Mouse (Mus musculus) lung, embryonic 14.5 days (tissue): ENCODE measurements around the gene Bcl6b. TPM values are rescaled to one million over a fixed set of nuclear protein-coding genes. Genes with fewer than 3 reads are reported as not detected.

Source experiments
- ATAC-seq: fragments of 200-750 bp; cut with Nextera tagmentation; 2 replicates; pipeline ENCODE4 v1.8.0; 2017; ENCODE audit warnings: mild to moderate bottlenecking, moderate TSS enrichment, moderate library complexity; ENCODE audit not compliant: insufficient read depth
- DNase-seq: peaks from one replicate; pipeline ENCODE4 v3.0.0-alpha.2; 2015
- H3K27ac ChIP-seq: fragments of 300-500 bp; sonication (generic); 2 replicates; pipeline ENCODE4 v1.5.1; 2014; ENCODE audit warnings: low read depth, mild to moderate bottlenecking, moderate library complexity
- H3K27me3 ChIP-seq: fragments of 300-500 bp; sonication (generic); 2 replicates; pipeline ENCODE4 v1.6.1; 2014; ENCODE audit warnings: low read length, control low read depth; ENCODE audit not compliant: insufficient read depth
- H3K36me3 ChIP-seq: fragments of 300-500 bp; sonication (generic); 2 replicates; pipeline ENCODE4 v1.6.1; 2014; ENCODE audit warnings: control low read depth; ENCODE audit not compliant: insufficient read depth
- H3K4me1 ChIP-seq: fragments of 300-500 bp; sonication (generic); 2 replicates; pipeline ENCODE4 v1.6.1; 2014; ENCODE audit warnings: antibody characterized with exemption, control low read depth; ENCODE audit not compliant: insufficient read depth
- H3K4me2 ChIP-seq: fragments of 300-500 bp; sonication (generic); 2 replicates; pipeline ENCODE4 v1.6.1; 2014; ENCODE audit warnings: mild to moderate bottlenecking
- H3K4me3 ChIP-seq: fragments of 300-500 bp; sonication (generic); 2 replicates; pipeline ENCODE4 v1.5.1; 2014; ENCODE audit warnings: low read depth, low read length
- H3K9ac ChIP-seq: fragments of 300-500 bp; sonication (generic); 2 replicates; pipeline ENCODE4 v1.6.1; 2014
- H3K9me3 ChIP-seq: fragments of 300-500 bp; sonication (generic); 2 replicates; pipeline ENCODE4 v1.6.1; 2016; ENCODE audit warnings: low read depth, low read length, control low read depth
- CTCF ChIP-seq: IDR thresholded peaks from 2 replicates; pipeline ENCODE4 v1.5.1; 2016; ENCODE audit warnings: antibody characterized with exemption, low read depth
- WGBS: fragments of 180-500 bp; shearing (Covaris S2); extraction: QIAGEN DNeasy Blood & Tissue Kit; methylation state at CpG from one replicate; pipeline ENCODE4 v1.1.7; 2014; 5-methylcytosine and 5-hydroxymethylcytosine counted together
- polyA plus RNA-seq: library from polyadenylated mRNA; unstranded; fragments of >200 nt; fragmentation: Nextera tagmentation; extraction: Ambion mirVana; gene quantifications from 2 replicates; pipeline ENCODE4 v1.2.1, GENCODE M21; 2014

Bcl6b gene
- polyA plus RNA-seq, 1 experiment from 2014 or later: 30.9 TPM

GRCm38 (mm10) chr11:70218741-70219470, 10.7 kb downstream of the Bcl6b start:
- Histone ChIP-seq H3K9ac (no peak overlapping the region), H3K36me3 (no peaks in the 10 kb centered on the region), H3K27ac (no peak overlapping the region), H3K4me1 (peaks cover 13% of the 10 kb centered on the region; the same call in 1 of the 2 replicates), H3K9me3 (no peaks in the 10 kb centered on the region), H3K4me3 (no peak overlapping the region), H3K27me3 (peaks cover 29% of the 10 kb centered on the region), H3K4me2 (no peak overlapping the region; the same call in 1 of the 2 replicates)
- WGBS: 89% methylated on average over 15 of the region's 15 CpGs
- TF ChIP-seq CTCF: no peak
- ATAC-seq: no peak
- DNase-seq: no peak

GRCm38 (mm10) chr11:70218039-70218438, 11.6 kb downstream of the Bcl6b start:
- WGBS: 69% methylated on average over 4 of the region's 4 CpGs
- Histone ChIP-seq H3K9ac (no peak overlapping the region), H3K36me3 (no peaks in the 10 kb centered on the region), H3K4me1 (peaks cover 15% of the 10 kb centered on the region; the same call in 1 of the 2 replicates), H3K4me2 (no peak overlapping the region), H3K9me3 (no peaks in the 10 kb centered on the region), H3K27ac (no peak overlapping the region), H3K27me3 (peaks cover 36% of the 10 kb centered on the region), H3K4me3 (no peak overlapping the region)
- ATAC-seq (no peak), DNase-seq (no peak)
- no peak for TF ChIP-seq CTCF

GRCm38 (mm10) chr11:70216103-70216502, 13.5 kb downstream of the Bcl6b start:
- Histone ChIP-seq H3K9me3 (no peaks in the 10 kb centered on the region), H3K4me2 (no peak overlapping the region), H3K27ac (no peak overlapping the region), H3K36me3 (no peaks in the 10 kb centered on the region), H3K4me3 (no peak overlapping the region), H3K4me1 (0 out of 2 replicates have a peak, but pooled peaks cover 8% of the 10 kb centered on the region), H3K9ac (no peak overlapping the region), H3K27me3 (peaks cover 36% of the 10 kb centered on the region)
- TF ChIP-seq CTCF: no peak
- ATAC-seq: no peak
- no peak for DNase-seq
- 66% methylated on average over 3 of the region's 3 CpGs for WGBS

GRCm38 (mm10) chr11:70215301-70215700, 14.3 kb downstream of the Bcl6b start:
- Histone ChIP-seq H3K27ac (no peak overlapping the region), H3K9ac (no peak overlapping the region), H3K36me3 (no peaks in the 10 kb centered on the region), H3K4me1 (0 out of 2 replicates have a peak, but pooled peaks cover 8% of the 10 kb centered on the region), H3K4me2 (no peak overlapping the region), H3K4me3 (no peak overlapping the region), H3K9me3 (no peaks in the 10 kb centered on the region), H3K27me3 (peaks cover 36% of the 10 kb centered on the region)
- no peak for TF ChIP-seq CTCF
- DNase-seq (no peak), ATAC-seq (no peak)
- WGBS: 13% methylated on average over 22 of the region's 22 CpGs

- no peaks in the 10 kb centered on the region for H3K36me3 ChIP-seq
- peaks cover 36% of the 10 kb centered on the region for H3K27me3 ChIP-seq
- H3K4me3 ChIP-seq: peak overlapping the region; percentile 31; the same call in 1 of the 2 replicates
- no peak for DNase-seq
- H3K4me2 ChIP-seq: peak overlapping the region; percentile 61
- no peaks in the 10 kb centered on the region for H3K9me3 ChIP-seq
- TF ChIP-seq CTCF: no peak
- ATAC-seq: no peak
- WGBS: 7% methylated on average over 18 of the region's 18 CpGs
- 0 out of 2 replicates have a peak, but pooled peaks cover 8% of the 10 kb centered on the region for H3K4me1 ChIP-seq
- H3K27ac ChIP-seq: no peak overlapping the region
- H3K9ac ChIP-seq: no peak overlapping the region
Observed at GRCm38 (mm10) chr11:70214856-70215209, 14.8 kb downstream of the Bcl6b start.

GRCm38 (mm10) chr11:70214191-70214855, 15.3 kb downstream of the Bcl6b start:
- peak; percentile 37; the same call in 1 of the 2 replicates for ATAC-seq

GRCm38 (mm10) chr11:70213736-70214135, 15.9 kb downstream of the Bcl6b start:
- Histone ChIP-seq H3K36me3 (no peaks in the 10 kb centered on the region), H3K4me1 (0 out of 2 replicates have a peak, but pooled peaks cover 8% of the 10 kb centered on the region), H3K4me2 (peak overlapping the region; percentile 61), H3K27me3 (peaks cover 36% of the 10 kb centered on the region), H3K27ac (no peak overlapping the region), H3K9me3 (no peaks in the 10 kb centered on the region), H3K4me3 (peak overlapping the region; percentile 31), H3K9ac (peak overlapping the region; percentile 43; the same call in 1 of the 2 replicates)
- WGBS: 8% methylated on average over 26 of the region's 26 CpGs
- no peak for TF ChIP-seq CTCF
- DNase-seq: no peak
- ATAC-seq: no peak

More at GRCm38 (mm10) chr11:70214191-70214855, 15.3 kb downstream of the Bcl6b start:
- WGBS: 2% methylated on average over 45 of the region's 46 CpGs
- Histone ChIP-seq H3K27ac (no peak overlapping the region), H3K27me3 (peaks cover 36% of the 10 kb centered on the region), H3K9ac (peak overlapping the region; percentile 43), H3K4me1 (0 out of 2 replicates have a peak, but pooled peaks cover 8% of the 10 kb centered on the region), H3K4me3 (peak overlapping the region; percentile 31), H3K4me2 (peak overlapping the region; percentile 61), H3K36me3 (no peaks in the 10 kb centered on the region), H3K9me3 (no peaks in the 10 kb centered on the region)
- TF ChIP-seq CTCF: no peak
- DNase-seq: no peak
